Mouse (Mus musculus) brain, embryonic 14.5 days (tissue): ENCODE results near the gene Emsy.

Experiments used
- CTCF ChIP-seq: fragments of 200-500 bp; IDR thresholded peaks from 2 replicates; pipeline ENCODE4 v1.5.1; 2012; ENCODE audit warnings: inconsistent platforms, mild to moderate bottlenecking, moderate library complexity, borderline replicate concordance; ENCODE audit not compliant: insufficient read depth, insufficient read length; ENCODE audit errors: extremely low read depth
- POLR2A ChIP-seq: fragments of 200-500 bp; IDR thresholded peaks from 2 replicates; pipeline ENCODE4 v1.6.1; 2012; ENCODE audit warnings: mild to moderate bottlenecking, inconsistent platforms, borderline replicate concordance; ENCODE audit not compliant: poor library complexity, insufficient read depth, insufficient read length, severe bottlenecking; ENCODE audit errors: extremely low read depth

GRCm38 (mm10) chr7:98633032-98633431, 23.6 kb downstream of the Emsy start:
- TF ChIP-seq CTCF (no peak), POLR2A (no peak)
